Mouse (Mus musculus) heart, postnatal 0 days (tissue): ENCODE data around the gene Cers3. TPM values are rescaled to one million over a fixed set of nuclear protein-coding genes. Genes with fewer than 3 reads are reported as not detected.

Experiments used
- ATAC-seq: fragments of 200-750 bp; cut with Nextera tagmentation; 2 replicates; pipeline ENCODE4 v1.8.0; 2017; ENCODE audit warnings: low read depth, moderate number of reproducible peaks, moderate library complexity; ENCODE audit not compliant: insufficient read depth
- DNase-seq: peaks from one replicate; pipeline ENCODE4 v3.0.0-alpha.2; 2016; ENCODE audit warnings: low spot score
- H3K27ac ChIP-seq: fragments of 300-500 bp; sonication (generic); 2 replicates; pipeline ENCODE4 v1.5.1; 2014; ENCODE audit warnings: low read depth, mild to moderate bottlenecking
- H3K27me3 ChIP-seq: fragments of 300-500 bp; sonication (generic); 2 replicates; pipeline ENCODE4 v1.6.1; 2014; ENCODE audit warnings: low read length, mixed read lengths; ENCODE audit not compliant: control insufficient read depth, insufficient read depth
- H3K36me3 ChIP-seq: fragments of 300-500 bp; sonication (generic); replicated peaks from 2 replicates; pipeline ENCODE4 v1.6.1; 2014; ENCODE audit warnings: low read length, mixed read lengths; ENCODE audit not compliant: control insufficient read depth, insufficient read depth
- H3K4me1 ChIP-seq: fragments of 300-500 bp; sonication (generic); 2 replicates; pipeline ENCODE4 v1.6.1; 2014; ENCODE audit warnings: antibody characterized with exemption; ENCODE audit not compliant: control insufficient read depth, insufficient read depth
- H3K4me2 ChIP-seq: fragments of 300-500 bp; sonication (generic); 2 replicates; pipeline ENCODE4 v1.6.1; 2014; ENCODE audit warnings: low read depth, mild to moderate bottlenecking, low read length, moderate library complexity
- H3K4me3 ChIP-seq: fragments of 300-500 bp; sonication (generic); 2 replicates; pipeline ENCODE4 v1.5.1; 2014; ENCODE audit warnings: low read depth, low read length
- H3K9ac ChIP-seq: fragments of 300-500 bp; sonication (generic); replicated peaks from 2 replicates; pipeline ENCODE4 v1.6.1; 2014; ENCODE audit warnings: low read depth, low read length, mixed read lengths
- H3K9me3 ChIP-seq: fragments of 300-500 bp; sonication (generic); replicated peaks from 2 replicates; pipeline ENCODE4 v1.6.1; 2016; ENCODE audit warnings: low read length; ENCODE audit not compliant: control insufficient read depth
- CTCF ChIP-seq: IDR thresholded peaks from 2 replicates; pipeline ENCODE4 v1.5.1; 2016; ENCODE audit warnings: antibody characterized with exemption, control low read depth, low read depth
- EP300 ChIP-seq: IDR thresholded peaks from 2 replicates; pipeline ENCODE4 v1.6.1; 2016; ENCODE audit warnings: antibody characterized with exemption, low read depth
- WGBS: fragments of 180-500 bp; shearing (Covaris S2); extraction: QIAGEN DNeasy Blood & Tissue Kit; methylation state at CpG from one replicate; pipeline ENCODE4 v1.1.7; 2014; 5-methylcytosine and 5-hydroxymethylcytosine counted together
- polyA plus RNA-seq: library from polyadenylated mRNA; unstranded; fragments of >200 nt; fragmentation: Nextera tagmentation; extraction: Ambion mirVana; gene quantifications from 2 replicates; pipeline ENCODE4 v1.2.1, GENCODE M21; 2015
- total RNA-seq: library from RNA; depleted of rRNA; stranded (reverse); fragments of >200 nt; gene quantifications from 2 replicates; pipeline ENCODE4 v1.2.3, GENCODE M21; 2014; ENCODE audit warnings: low replicate concordance

The Cers3 gene
- total and polyA plus RNA-seq, 2 experiments from 2014 or later, result 0.19 to 9.5 TPM

- TF ChIP-seq EP300, result no peak
- TF ChIP-seq CTCF, result no peak
- no peak for DNase-seq
- no peak for ATAC-seq
- Histone ChIP-seq H3K4me1 (no peaks in the 10 kb centered on the region), H3K4me3 (no peak overlapping the region), H3K9me3 (no peaks in the 10 kb centered on the region), H3K27ac (no peak overlapping the region), H3K4me2 (no peak overlapping the region), H3K36me3 (no peaks in the 10 kb centered on the region), H3K27me3 (no peaks in the 10 kb centered on the region), H3K9ac (no peak overlapping the region)
- WGBS, result 65% methylated on average over 10 of the region's 10 CpGs
These were observed 36.9 kb downstream of the Cers3 start for GRCm38 (mm10) chr7:66779944-66780942.

DNA sequence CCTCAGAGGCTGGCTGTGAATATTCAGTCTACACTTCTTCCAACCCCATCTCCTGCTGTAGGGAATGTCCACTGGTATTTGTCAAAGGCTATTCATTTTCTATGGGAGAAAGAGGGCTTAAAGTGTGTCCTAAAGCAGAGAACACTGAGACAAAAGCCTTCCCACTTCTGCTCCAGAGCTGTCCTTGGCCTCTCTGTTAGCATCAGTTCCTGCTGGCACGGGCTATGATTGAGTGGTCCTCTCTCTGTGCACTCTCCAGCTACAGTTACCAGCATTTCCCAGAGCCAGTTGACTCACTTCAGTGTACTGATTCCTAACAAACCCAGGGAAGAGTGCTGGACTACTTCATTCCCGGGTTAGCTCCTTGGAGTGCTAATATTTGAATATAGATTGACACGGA, 43.2 kb downstream of the Cers3 start:
- Histone ChIP-seq H3K36me3 (no peaks in the 10 kb centered on the region), H3K27ac (no peak overlapping the region), H3K4me3 (no peak overlapping the region), H3K27me3 (no peaks in the 10 kb centered on the region), H3K9me3 (no peaks in the 10 kb centered on the region), H3K4me2 (no peak overlapping the region), H3K9ac (no peak overlapping the region), H3K4me1 (peaks cover 10% of the 10 kb centered on the region; the same call in 1 of the 2 replicates)
- DNase-seq, result no peak
- ATAC-seq, result no peak
- 67% methylated on average over 3 of the region's 3 CpGs for WGBS
- no peak for TF ChIP-seq CTCF

- TF ChIP-seq CTCF (no peak), EP300 (no peak)
- H3K9me3 ChIP-seq, result no peaks in the 10 kb centered on the region
- ATAC-seq, result no peak
- peaks cover 10% of the 10 kb centered on the region; the same call in 1 of the 2 replicates for H3K4me1 ChIP-seq
- H3K27ac ChIP-seq, result no peak overlapping the region
- no peak overlapping the region for H3K9ac ChIP-seq
- H3K36me3 ChIP-seq, result no peaks in the 10 kb centered on the region
- H3K4me2 ChIP-seq, result no peak overlapping the region
- DNase-seq, result no peak
- H3K27me3 ChIP-seq, result no peaks in the 10 kb centered on the region
- 72% methylated on average over 2 of the region's 2 CpGs for WGBS
- H3K4me3 ChIP-seq, result no peak overlapping the region
These were observed 44.5 kb downstream of the Cers3 start for GRCm38 (mm10) chr7:66787816-66788215.

GRCm38 (mm10) chr7:66789860-66790748, 46.8 kb downstream of the Cers3 start:
- H3K36me3 ChIP-seq, result no peaks in the 10 kb centered on the region
- no peak overlapping the region for H3K9ac ChIP-seq
- DNase-seq, result no peak
- no peak overlapping the region for H3K27ac ChIP-seq
- H3K4me3 ChIP-seq, result no peak overlapping the region
- ATAC-seq, result peak; percentile 67
- 33% methylated on average over 8 of the region's 8 CpGs for WGBS
- H3K4me2 ChIP-seq, result no peak overlapping the region
- H3K9me3 ChIP-seq, result no peaks in the 10 kb centered on the region
- TF ChIP-seq CTCF (no peak), EP300 (no peak)
- H3K27me3 ChIP-seq, result no peaks in the 10 kb centered on the region
- peaks cover 10% of the 10 kb centered on the region; the same call in 1 of the 2 replicates for H3K4me1 ChIP-seq

DNA sequence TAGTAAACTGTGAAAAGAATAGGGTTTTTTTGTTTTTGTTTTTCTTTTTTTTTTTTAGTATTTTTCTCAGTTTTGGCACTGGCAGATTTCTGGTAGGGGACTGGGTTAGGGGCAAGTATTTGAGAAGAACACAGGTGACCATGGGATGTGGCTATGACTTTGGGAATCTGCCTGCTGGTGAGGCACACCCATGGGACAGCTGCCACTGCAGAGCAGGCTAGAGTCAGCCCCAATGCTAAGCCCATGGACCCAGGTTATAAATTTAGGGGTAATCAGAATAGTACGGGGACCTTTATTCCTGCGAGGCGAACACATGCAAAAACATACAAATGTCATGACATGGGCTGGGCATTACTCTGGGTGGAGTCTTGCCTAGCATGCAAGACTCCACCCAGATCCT, 47.7 kb downstream of the Cers3 start:
- H3K36me3 ChIP-seq, result no peaks in the 10 kb centered on the region

More for the DNA sequence above, 47.7 kb downstream of the Cers3 start:
- Histone ChIP-seq H3K4me3 (no peak overlapping the region), H3K27me3 (no peaks in the 10 kb centered on the region), H3K9ac (no peak overlapping the region), H3K4me2 (no peak overlapping the region), H3K9me3 (no peaks in the 10 kb centered on the region), H3K4me1 (peaks cover 10% of the 10 kb centered on the region; the same call in 1 of the 2 replicates), H3K27ac (no peak overlapping the region)
- DNase-seq (no peak), ATAC-seq (no peak)
- WGBS, result 89% methylated on average over 3 of the region's 3 CpGs
- TF ChIP-seq EP300, result no peak
- TF ChIP-seq CTCF, result no peak
